Mouse (Mus musculus) bone marrow macrophage, adult 2 months (primary cell): Measurements from ENCODE around the gene Stat3. TPM values are rescaled to one million over a fixed set of nuclear protein-coding genes. Genes with fewer than 3 reads are reported as not detected.

Experiments used
- H3K27ac ChIP-seq: 2 replicates; pipeline ENCODE4 v1.5.1; 2012; ENCODE audit warnings: low read depth, low read length; ENCODE audit not compliant: insufficient read depth
- H3K4me1 ChIP-seq: 2 replicates; pipeline ENCODE4 v1.6.1; 2012; ENCODE audit warnings: low read length; ENCODE audit not compliant: control insufficient read depth, insufficient read depth
- H3K4me3 ChIP-seq: 2 replicates; pipeline ENCODE4 v1.5.1; 2012; ENCODE audit warnings: mild to moderate bottlenecking, low read length, moderate library complexity; ENCODE audit not compliant: insufficient read depth
- CTCF ChIP-seq: IDR thresholded peaks from 2 replicates; pipeline ENCODE4 v1.5.1; 2012; ENCODE audit warnings: low read depth, mild to moderate bottlenecking, low read length, moderate library complexity
- POLR2A ChIP-seq: IDR thresholded peaks from 2 replicates; pipeline ENCODE4 v1.6.1; 2012; ENCODE audit warnings: mild to moderate bottlenecking, low read depth, low read length, borderline replicate concordance
- polyA plus RNA-seq: library from polyadenylated mRNA; stranded (reverse); fragments of >200 nt; gene quantifications from 2 replicates; pipeline ENCODE4 v1.2.4, GENCODE M21; 2012; ENCODE audit not compliant: missing spikeins, insufficient read depth, insufficient read length

Gene Stat3
- polyA plus RNA-seq, 1 experiment = 73.3 TPM

GRCm38 (mm10) chr11:100912401-100913155 lies 26.8 kb downstream of the Stat3 start:
- Histone ChIP-seq H3K4me1 (peaks cover 25% of the 10 kb centered on the region), H3K27ac (no peak overlapping the region), H3K4me3 (no peak overlapping the region)
- TF ChIP-seq POLR2A (no peak), CTCF (no peak)

- H3K27ac ChIP-seq = peak overlapping the region; percentile 69
- TF ChIP-seq POLR2A (no peak), CTCF (no peak)
- peaks cover 29% of the 10 kb centered on the region for H3K4me1 ChIP-seq
- H3K4me3 ChIP-seq = no peak overlapping the region
Measured at GRCm38 (mm10) chr11:100908567-100908966, 30.8 kb downstream of the Stat3 start.

GRCm38 (mm10) chr11:100908112-100908511 lies 31.2 kb downstream of the Stat3 start:
- Histone ChIP-seq H3K27ac (peak overlapping the region; percentile 69), H3K4me3 (no peak overlapping the region), H3K4me1 (peaks cover 25% of the 10 kb centered on the region)
- TF ChIP-seq CTCF (no peak), POLR2A (no peak)

GRCm38 (mm10) chr11:100906885-100907284 lies 32.5 kb downstream of the Stat3 start:
- TF ChIP-seq POLR2A (no peak), CTCF (no peak)
- Histone ChIP-seq H3K4me1 (peaks cover 19% of the 10 kb centered on the region), H3K27ac (no peak overlapping the region), H3K4me3 (no peak overlapping the region)

GRCm38 (mm10) chr11:100905929-100906328 lies 33.4 kb downstream of the Stat3 start:
- no peak overlapping the region for H3K27ac ChIP-seq
- peaks cover 19% of the 10 kb centered on the region for H3K4me1 ChIP-seq
- TF ChIP-seq POLR2A (no peak), CTCF (no peak)
- H3K4me3 ChIP-seq = no peak overlapping the region

- TF ChIP-seq POLR2A (no peak), CTCF (no peak)
- Histone ChIP-seq H3K4me3 (no peak overlapping the region), H3K27ac (no peak overlapping the region), H3K4me1 (peaks cover 19% of the 10 kb centered on the region)
Measured at GRCm38 (mm10) chr11:100904580-100905351, 34.6 kb downstream of the Stat3 start.

- TF ChIP-seq POLR2A (no peak), CTCF (no peak)
- Histone ChIP-seq H3K4me3 (no peak overlapping the region), H3K27ac (no peak overlapping the region), H3K4me1 (no peaks in the 10 kb centered on the region)
Measured at GRCm38 (mm10) chr11:100898441-100899199, 40.7 kb downstream of the Stat3 start.

GRCm38 (mm10) chr11:100897294-100898231 lies 41.8 kb downstream of the Stat3 start:
- TF ChIP-seq POLR2A (no peak), CTCF (no peak)
- Histone ChIP-seq H3K4me1 (no peaks in the 10 kb centered on the region), H3K27ac (no peak overlapping the region), H3K4me3 (no peak overlapping the region)

GRCm38 (mm10) chr11:100896078-100896477 lies 43.3 kb downstream of the Stat3 start:
- no peaks in the 10 kb centered on the region for H3K4me1 ChIP-seq
- TF ChIP-seq CTCF (no peak), POLR2A (no peak)

More at GRCm38 (mm10) chr11:100896078-100896477, 43.3 kb downstream of the Stat3 start:
- H3K4me3 ChIP-seq = no peak overlapping the region
- no peak overlapping the region for H3K27ac ChIP-seq
